ENCODE assay signal across 1 mouse cellular context in the genomic region with DNA sequence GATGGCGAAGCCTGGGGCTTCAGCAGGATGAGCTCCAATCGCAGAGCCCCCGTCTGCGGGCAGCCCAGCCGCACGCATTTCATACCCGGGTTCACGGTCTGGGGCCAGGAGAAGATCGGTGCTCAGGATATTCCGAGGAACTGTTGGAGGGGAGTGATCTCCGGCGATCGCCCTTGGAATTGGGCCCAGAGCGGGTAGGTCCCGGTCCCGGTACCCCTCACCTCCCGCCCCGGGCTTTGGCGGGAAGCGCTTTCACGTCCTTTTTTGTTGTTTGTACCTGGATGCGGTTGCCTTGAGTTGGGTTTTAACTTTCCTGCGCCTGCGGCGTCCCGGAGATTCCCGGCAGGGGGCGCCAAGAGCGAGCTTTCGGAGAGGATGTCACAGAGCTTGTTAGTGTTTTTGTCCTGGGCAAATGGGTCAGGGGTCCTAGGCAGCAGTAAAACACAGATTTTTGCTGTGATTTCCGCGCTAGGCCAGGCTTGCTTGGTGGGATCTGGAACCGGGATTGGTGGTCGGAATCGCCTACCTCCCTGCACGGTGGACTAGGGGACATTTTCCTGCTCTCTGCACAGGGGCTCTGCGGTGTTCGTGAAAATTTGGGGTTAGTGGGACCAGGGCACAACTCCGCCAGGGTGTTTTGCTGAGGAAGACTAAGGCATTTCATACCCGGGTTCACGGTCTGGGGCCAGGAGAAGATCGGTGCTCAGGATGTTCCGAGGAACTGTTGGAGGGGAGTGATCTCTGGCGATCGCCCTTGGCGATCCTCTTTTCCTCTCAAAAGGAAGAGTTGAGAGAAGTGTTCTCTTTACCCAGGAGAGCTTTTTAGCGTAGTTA.
TF ChIP-seq lines count a peak whose summit lies in the region.

No protein-coding gene starts in this region.

TF ChIP-seq in myocyte, 11 proteins besides CTCF, POLR2A, EP300 and RAD21 (continued from another document):
- TF ChIP-seq POLR2AphosphoS2 (IDR thresholded peaks at IDR 0.05; ENCODE audit: insufficient read length, low read depth) (no peak), E2F4 (IDR thresholded peaks at IDR 0.05; ENCODE audit: insufficient read depth) (no peak), TCF12 (IDR thresholded peaks at IDR 0.05; ENCODE audit: insufficient read depth, poor library complexity, severe bottlenecking) (no peak)
